Mouse (Mus musculus) liver, embryonic 15.5 days (tissue): Measurements from ENCODE around the gene Gfap. TPM values are rescaled to one million over a fixed set of nuclear protein-coding genes. Genes with fewer than 3 reads are reported as not detected.

ENCODE experiments used
- ATAC-seq: fragments of 200-750 bp; cut with Nextera tagmentation; 2 replicates; pipeline ENCODE4 v1.8.0; 2017; ENCODE audit warnings: moderate number of reproducible peaks, mild to moderate bottlenecking, moderate library complexity; ENCODE audit not compliant: insufficient read depth
- H3K27ac ChIP-seq: fragments of 300-500 bp; sonication (generic); replicated peaks from 2 replicates; pipeline ENCODE4 v1.5.1; 2015; ENCODE audit warnings: mild to moderate bottlenecking, inconsistent platforms
- H3K27me3 ChIP-seq: fragments of 300-500 bp; sonication (generic); 2 replicates; pipeline ENCODE4 v1.6.1; 2015; ENCODE audit warnings: mild to moderate bottlenecking, inconsistent platforms
- H3K36me3 ChIP-seq: fragments of 300-500 bp; sonication (generic); replicated peaks from 2 replicates; pipeline ENCODE4 v1.6.1; 2015; ENCODE audit warnings: moderate library complexity, mild to moderate bottlenecking, inconsistent platforms
- H3K4me1 ChIP-seq: fragments of 300-500 bp; sonication (generic); replicated peaks from 2 replicates; pipeline ENCODE4 v1.6.1; 2015; ENCODE audit warnings: inconsistent platforms
- H3K4me2 ChIP-seq: fragments of 300-500 bp; sonication (generic); 2 replicates; pipeline ENCODE4 v1.6.1; 2015; ENCODE audit warnings: moderate library complexity, mild to moderate bottlenecking, inconsistent platforms
- H3K4me3 ChIP-seq: fragments of 300-500 bp; sonication (generic); replicated peaks from 2 replicates; pipeline ENCODE4 v1.5.1; 2015; ENCODE audit warnings: mild to moderate bottlenecking, inconsistent platforms
- H3K9ac ChIP-seq: fragments of 300-500 bp; sonication (generic); 2 replicates; pipeline ENCODE4 v1.6.1; 2015; ENCODE audit warnings: moderate library complexity, mild to moderate bottlenecking, inconsistent platforms
- H3K9me3 ChIP-seq: fragments of 300-500 bp; sonication (generic); replicated peaks from 2 replicates; pipeline ENCODE4 v1.6.1; 2016; ENCODE audit warnings: inconsistent platforms
- WGBS: fragments of 180-500 bp; shearing (Covaris S2); methylation state at CpG from one replicate; pipeline ENCODE4 v1.1.7; 2015; ENCODE audit warnings: mixed read lengths; ENCODE audit not compliant: insufficient replicate concordance; 5-methylcytosine and 5-hydroxymethylcytosine counted together
- polyA plus RNA-seq: library from polyadenylated mRNA; unstranded; fragments of >200 nt; fragmentation: Nextera tagmentation; extraction: Ambion mirVana; gene quantifications from 2 replicates; pipeline ENCODE4 v1.2.1, GENCODE M21; 2015

Gene Gfap
- polyA plus RNA-seq, 1 experiment from 2014 or later, result 8.5 TPM

GRCm38 (mm10) chr11:102874801-102875334, 25.8 kb downstream of the Gfap start:
- H3K27ac ChIP-seq, result no peak overlapping the region
- no peak overlapping the region for H3K9ac ChIP-seq
- H3K4me3 ChIP-seq, result no peak overlapping the region
- no peaks in the 10 kb centered on the region for H3K9me3 ChIP-seq
- H3K36me3 ChIP-seq, result peaks cover 70% of the 10 kb centered on the region
- WGBS, result 82% methylated on average over 7 of the region's 7 CpGs
- H3K4me2 ChIP-seq, result no peak overlapping the region
- ATAC-seq, result no peak
- no peaks in the 10 kb centered on the region for H3K27me3 ChIP-seq
- H3K4me1 ChIP-seq, result peaks cover 14% of the 10 kb centered on the region

GRCm38 (mm10) chr11:102864272-102864671, 36.4 kb downstream of the Gfap start:
- Histone ChIP-seq H3K9ac (no peak overlapping the region), H3K4me3 (no peak overlapping the region), H3K27ac (no peak overlapping the region), H3K4me1 (no peaks in the 10 kb centered on the region), H3K27me3 (no peaks in the 10 kb centered on the region), H3K9me3 (no peaks in the 10 kb centered on the region), H3K4me2 (no peak overlapping the region), H3K36me3 (peaks cover 97% of the 10 kb centered on the region)
- ATAC-seq, result no peak
- WGBS, result 47% methylated on average over 4 of the region's 4 CpGs

DNA sequence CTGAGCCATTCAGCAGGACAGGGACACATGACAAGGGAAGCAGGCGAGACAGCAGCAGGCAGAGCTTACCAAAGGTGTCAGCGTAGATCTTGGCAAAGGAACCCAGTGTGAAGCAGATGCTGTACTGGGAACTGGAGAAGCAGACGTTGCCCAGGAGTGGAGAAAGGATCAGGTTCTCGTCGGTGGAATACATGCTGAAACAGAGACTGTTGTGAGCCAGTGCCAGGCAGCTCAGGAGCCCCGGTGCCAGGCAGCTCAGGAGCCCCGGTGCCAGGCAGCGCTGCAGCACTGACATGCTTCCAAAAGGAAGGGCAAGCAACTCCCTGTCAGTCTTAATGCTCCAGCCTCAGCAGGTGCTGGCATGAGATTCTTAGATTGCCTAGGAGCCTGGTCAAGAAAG, 40.8 kb downstream of the Gfap start:
- H3K27me3 ChIP-seq, result no peaks in the 10 kb centered on the region
- H3K27ac ChIP-seq, result no peak overlapping the region
- H3K9me3 ChIP-seq, result no peaks in the 10 kb centered on the region
- ATAC-seq, result no peak
- H3K36me3 ChIP-seq, result peaks cover 99% of the 10 kb centered on the region
- H3K4me2 ChIP-seq, result no peak overlapping the region
- no peak overlapping the region for H3K9ac ChIP-seq
- H3K4me1 ChIP-seq, result no peaks in the 10 kb centered on the region
- WGBS, result 88% methylated on average over 8 of the region's 8 CpGs
- no peak overlapping the region for H3K4me3 ChIP-seq

GRCm38 (mm10) chr11:102858951-102859350, 41.8 kb downstream of the Gfap start:
- Histone ChIP-seq H3K36me3 (peaks cover 99% of the 10 kb centered on the region), H3K27me3 (no peaks in the 10 kb centered on the region)

GRCm38 (mm10) chr11:102855941-102856340, 44.8 kb downstream of the Gfap start:
- H3K4me2 ChIP-seq, result no peak overlapping the region
- H3K9me3 ChIP-seq, result no peaks in the 10 kb centered on the region
- H3K27me3 ChIP-seq, result no peaks in the 10 kb centered on the region
- H3K9ac ChIP-seq, result no peak overlapping the region
- WGBS, result 71% methylated on average over 6 of the region's 6 CpGs
- H3K36me3 ChIP-seq, result peaks cover 98% of the 10 kb centered on the region
- no peak for ATAC-seq
- no peak overlapping the region for H3K4me3 ChIP-seq
- no peak overlapping the region for H3K27ac ChIP-seq
- no peaks in the 10 kb centered on the region for H3K4me1 ChIP-seq

More at GRCm38 (mm10) chr11:102858951-102859350, 41.8 kb downstream of the Gfap start:
- ATAC-seq, result no peak
- Histone ChIP-seq H3K27ac (no peak overlapping the region), H3K4me3 (no peak overlapping the region), H3K4me2 (no peak overlapping the region), H3K9me3 (no peaks in the 10 kb centered on the region), H3K4me1 (no peaks in the 10 kb centered on the region), H3K9ac (no peak overlapping the region)
- WGBS, result 89% methylated on average over 11 of the region's 11 CpGs

GRCm38 (mm10) chr11:102853760-102854159, 47.0 kb downstream of the Gfap start:
- Histone ChIP-seq H3K36me3 (peaks cover 98% of the 10 kb centered on the region), H3K4me1 (no peaks in the 10 kb centered on the region)

GRCm38 (mm10) chr11:102851883-102852282, 48.8 kb downstream of the Gfap start:
- Histone ChIP-seq H3K27ac (no peak overlapping the region), H3K9me3 (no peaks in the 10 kb centered on the region), H3K36me3 (peaks cover 98% of the 10 kb centered on the region), H3K4me1 (no peaks in the 10 kb centered on the region), H3K9ac (no peak overlapping the region), H3K27me3 (no peaks in the 10 kb centered on the region), H3K4me2 (no peak overlapping the region), H3K4me3 (no peak overlapping the region)
- ATAC-seq, result no peak
- 59% methylated on average over 5 of the region's 5 CpGs for WGBS

More at GRCm38 (mm10) chr11:102853760-102854159, 47.0 kb downstream of the Gfap start:
- H3K27ac ChIP-seq, result no peak overlapping the region
- no peaks in the 10 kb centered on the region for H3K27me3 ChIP-seq
- no peak overlapping the region for H3K4me2 ChIP-seq
- ATAC-seq, result no peak
- H3K4me3 ChIP-seq, result no peak overlapping the region
- H3K9me3 ChIP-seq, result no peaks in the 10 kb centered on the region
- no peak overlapping the region for H3K9ac ChIP-seq

- no peak overlapping the region for H3K9ac ChIP-seq
- 83% methylated on average over 10 of the region's 10 CpGs for WGBS
Observed at GRCm38 (mm10) chr11:102845926-102846325, 54.8 kb downstream of the Gfap start.

GRCm38 (mm10) chr11:102838616-102839150, 62.0 kb downstream of the Gfap start:
- Histone ChIP-seq H3K4me3 (no peak overlapping the region), H3K4me1 (no peaks in the 10 kb centered on the region), H3K9ac (no peak overlapping the region), H3K9me3 (no peaks in the 10 kb centered on the region), H3K27me3 (no peaks in the 10 kb centered on the region; the same call in 1 of the 2 replicates), H3K36me3 (peaks cover 72% of the 10 kb centered on the region), H3K27ac (no peak overlapping the region), H3K4me2 (no peak overlapping the region)
- no peak for ATAC-seq
- WGBS, result 82% methylated on average over 9 of the region's 9 CpGs

More at GRCm38 (mm10) chr11:102845926-102846325, 54.8 kb downstream of the Gfap start:
- H3K9me3 ChIP-seq, result no peaks in the 10 kb centered on the region
- no peak overlapping the region for H3K27ac ChIP-seq
- H3K4me1 ChIP-seq, result no peaks in the 10 kb centered on the region
- H3K4me3 ChIP-seq, result no peak overlapping the region
- ATAC-seq, result no peak
- no peak overlapping the region for H3K4me2 ChIP-seq
- H3K36me3 ChIP-seq, result peaks cover 100% of the 10 kb centered on the region
- H3K27me3 ChIP-seq, result no peaks in the 10 kb centered on the region

- no peaks in the 10 kb centered on the region for H3K4me1 ChIP-seq
- WGBS, result 81% methylated on average over 2 of the region's 2 CpGs
Observed at GRCm38 (mm10) chr11:102838126-102838525, 62.6 kb downstream of the Gfap start.

DNA sequence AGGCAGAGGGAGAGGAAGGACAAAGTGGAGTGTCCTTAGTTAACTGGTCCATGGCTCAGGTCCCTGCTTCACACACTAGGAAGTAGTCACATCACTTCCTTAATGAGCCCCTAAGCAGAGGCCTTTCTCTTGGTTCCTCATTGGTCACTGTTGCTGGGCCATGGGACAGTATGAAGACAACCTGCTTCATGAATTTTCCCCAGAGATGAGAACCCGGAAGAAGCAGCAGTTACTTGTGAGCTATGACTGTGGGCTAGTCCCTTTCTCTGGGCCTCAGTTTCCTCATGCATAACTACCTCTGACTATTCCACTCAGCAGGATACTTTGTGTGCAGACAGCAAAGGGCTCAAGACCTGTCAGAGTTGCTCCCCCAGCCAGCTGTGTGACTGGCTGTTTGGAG, 63.3 kb downstream of the Gfap start:
- no peak overlapping the region for H3K4me3 ChIP-seq
- H3K27ac ChIP-seq, result no peak overlapping the region
- no peaks in the 10 kb centered on the region for H3K9me3 ChIP-seq
- no peak for ATAC-seq
- no peaks in the 10 kb centered on the region for H3K4me1 ChIP-seq
- H3K4me2 ChIP-seq, result no peak overlapping the region
- no peaks in the 10 kb centered on the region; the same call in 1 of the 2 replicates for H3K27me3 ChIP-seq
- no peak overlapping the region for H3K9ac ChIP-seq
- 68% methylated on average over 1 of the region's 1 CpGs for WGBS
- peaks cover 59% of the 10 kb centered on the region for H3K36me3 ChIP-seq

More at GRCm38 (mm10) chr11:102838126-102838525, 62.6 kb downstream of the Gfap start:
- H3K9ac ChIP-seq, result no peak overlapping the region
- no peak for ATAC-seq
- peaks cover 67% of the 10 kb centered on the region for H3K36me3 ChIP-seq
- H3K27me3 ChIP-seq, result no peaks in the 10 kb centered on the region; the same call in 1 of the 2 replicates
- H3K9me3 ChIP-seq, result no peaks in the 10 kb centered on the region
- H3K4me2 ChIP-seq, result no peak overlapping the region
- no peak overlapping the region for H3K4me3 ChIP-seq
- no peak overlapping the region for H3K27ac ChIP-seq
